Mouse (Mus musculus) forebrain, embryonic 13.5 days (tissue): ENCODE results near the gene Zfp185. TPM values are rescaled to one million over a fixed set of nuclear protein-coding genes. Genes with fewer than 3 reads are reported as not detected.

Experiments used
- ATAC-seq: fragments of 200-750 bp; cut with Nextera tagmentation; 2 replicates; pipeline ENCODE4 v1.8.0; 2017
- H3K27ac ChIP-seq: fragments of 300-500 bp; sonication (generic); 2 replicates; pipeline ENCODE4 v1.5.1; 2015; ENCODE audit warnings: inconsistent platforms, mild to moderate bottlenecking, moderate library complexity
- H3K27me3 ChIP-seq: fragments of 300-500 bp; sonication (generic); 2 replicates; pipeline ENCODE4 v1.6.1; 2015; ENCODE audit warnings: mild to moderate bottlenecking, inconsistent platforms
- H3K36me3 ChIP-seq: fragments of 300-500 bp; sonication (generic); 2 replicates; pipeline ENCODE4 v1.6.1; 2015; ENCODE audit warnings: mild to moderate bottlenecking, inconsistent platforms; ENCODE audit not compliant: poor library complexity, severe bottlenecking
- H3K4me1 ChIP-seq: fragments of 300-500 bp; sonication (generic); 2 replicates; pipeline ENCODE4 v1.6.1; 2015; ENCODE audit warnings: inconsistent platforms
- H3K4me2 ChIP-seq: fragments of 300-500 bp; sonication (generic); 2 replicates; pipeline ENCODE4 v1.6.1; 2015; ENCODE audit warnings: inconsistent platforms, mild to moderate bottlenecking, moderate library complexity
- H3K4me3 ChIP-seq: fragments of 300-500 bp; sonication (generic); 2 replicates; pipeline ENCODE4 v1.5.1; 2015; ENCODE audit warnings: mild to moderate bottlenecking, inconsistent platforms
- H3K9ac ChIP-seq: fragments of 300-500 bp; sonication (generic); 2 replicates; pipeline ENCODE4 v1.6.1; 2015; ENCODE audit warnings: mild to moderate bottlenecking, inconsistent platforms
- H3K9me3 ChIP-seq: fragments of 300-500 bp; sonication (generic); replicated peaks from 2 replicates; pipeline ENCODE4 v1.6.1; 2016; ENCODE audit warnings: inconsistent platforms
- WGBS: fragments of 180-500 bp; shearing (Covaris S2); methylation state at CpG from one replicate; pipeline ENCODE4 v1.1.7; 2015; 5-methylcytosine and 5-hydroxymethylcytosine counted together
- polyA plus RNA-seq: library from polyadenylated mRNA; unstranded; fragments of >200 nt; fragmentation: Nextera tagmentation; extraction: Ambion mirVana; gene quantifications from 2 replicates; pipeline ENCODE4 v1.2.1, GENCODE M21; 2015

Zfp185 gene
- 0.67 and 0.86 TPM in 2 replicates for polyA plus RNA-seq

GRCm38 (mm10) chrX:72986841-72987519 lies at the start of gene Zfp185:
TSS of gene Zfp185 (plus strand) at chrX:72987339.
- Histone ChIP-seq H3K9me3 (no peaks in the 10 kb centered on the region), H3K4me3 (peak within 1 kb of the TSS; percentile 39), H3K9ac (0 out of 2 replicates have a peak within 1 kb of the TSS, but pooled peaks have one; percentile 34), H3K27ac (no peak within 1 kb of the TSS), H3K4me2 (peak within 1 kb of the TSS; percentile 65), H3K4me1 (no peaks in the 10 kb centered on the region), H3K36me3 (no peaks in the 10 kb centered on the region), H3K27me3 (peaks cover 5% of the 10 kb centered on the region; the same call in 1 of the 2 replicates)
- ATAC-seq, result peak; percentile 77; the same call in 1 of the 2 replicates
- 30% methylated on average over 23 of the region's 45 CpGs for WGBS

- Histone ChIP-seq H3K36me3 (peaks cover 58% of the 10 kb centered on the region), H3K4me3 (no peak overlapping the region), H3K9me3 (no peaks in the 10 kb centered on the region), H3K9ac (no peak overlapping the region), H3K4me1 (no peaks in the 10 kb centered on the region), H3K27me3 (no peaks in the 10 kb centered on the region), H3K4me2 (no peak overlapping the region), H3K27ac (no peak overlapping the region)
- ATAC-seq, result no peak
- 72% methylated on average over 4 of the region's 4 CpGs for WGBS
These were observed 33.7 kb upstream of the Zfp185 start for GRCm38 (mm10) chrX:72953464-72953863.

GRCm38 (mm10) chrX:72956486-72956885 lies 30.7 kb upstream of the Zfp185 start:
- no peaks in the 10 kb centered on the region for H3K27me3 ChIP-seq
- H3K27ac ChIP-seq, result no peak overlapping the region
- no peak for ATAC-seq
- H3K4me2 ChIP-seq, result no peak overlapping the region
- no peak overlapping the region for H3K9ac ChIP-seq
- H3K4me3 ChIP-seq, result no peak overlapping the region
- H3K36me3 ChIP-seq, result peaks cover 50% of the 10 kb centered on the region
- no peaks in the 10 kb centered on the region for H3K9me3 ChIP-seq
- WGBS, result 87% methylated on average over 4 of the region's 4 CpGs
- H3K4me1 ChIP-seq, result no peaks in the 10 kb centered on the region

GRCm38 (mm10) chrX:72960431-72960830 lies 26.7 kb upstream of the Zfp185 start:
- Histone ChIP-seq H3K9ac (no peak overlapping the region), H3K36me3 (peaks cover 31% of the 10 kb centered on the region), H3K27me3 (no peaks in the 10 kb centered on the region), H3K4me3 (no peak overlapping the region), H3K27ac (no peak overlapping the region), H3K4me2 (no peak overlapping the region), H3K9me3 (no peaks in the 10 kb centered on the region), H3K4me1 (no peaks in the 10 kb centered on the region)
- 83% methylated on average over 4 of the region's 4 CpGs for WGBS
- ATAC-seq, result no peak

GRCm38 (mm10) chrX:72961511-72961910 lies 25.6 kb upstream of the Zfp185 start:
- no peaks in the 10 kb centered on the region for H3K9me3 ChIP-seq
- H3K27me3 ChIP-seq, result no peaks in the 10 kb centered on the region
- no peak overlapping the region for H3K4me2 ChIP-seq
- H3K27ac ChIP-seq, result no peak overlapping the region
- peaks cover 25% of the 10 kb centered on the region for H3K36me3 ChIP-seq
- no peak overlapping the region for H3K4me3 ChIP-seq
- WGBS, result 74% methylated on average over 3 of the region's 3 CpGs
- ATAC-seq, result no peak
- no peak overlapping the region for H3K9ac ChIP-seq
- H3K4me1 ChIP-seq, result no peaks in the 10 kb centered on the region

GRCm38 (mm10) chrX:72962743-72963142 lies 24.4 kb upstream of the Zfp185 start:
- Histone ChIP-seq H3K4me1 (no peaks in the 10 kb centered on the region), H3K9ac (no peak overlapping the region), H3K4me3 (no peak overlapping the region), H3K27ac (no peak overlapping the region), H3K9me3 (no peaks in the 10 kb centered on the region), H3K4me2 (no peak overlapping the region), H3K27me3 (no peaks in the 10 kb centered on the region), H3K36me3 (peaks cover 18% of the 10 kb centered on the region)
- no peak for ATAC-seq
- WGBS, result 76% methylated on average over 3 of the region's 3 CpGs

- Histone ChIP-seq H3K4me1 (no peaks in the 10 kb centered on the region), H3K4me2 (no peak overlapping the region), H3K36me3 (no peaks in the 10 kb centered on the region), H3K27me3 (peaks cover 5% of the 10 kb centered on the region; the same call in 1 of the 2 replicates), H3K4me3 (no peak overlapping the region), H3K9me3 (no peaks in the 10 kb centered on the region), H3K9ac (no peak overlapping the region), H3K27ac (no peak overlapping the region)
- ATAC-seq, result no peak
- WGBS, result 58% methylated on average over 6 of the region's 6 CpGs
These were observed 4.3 kb upstream of the Zfp185 start for GRCm38 (mm10) chrX:72982831-72983230.

GRCm38 (mm10) chrX:72985607-72986006 lies 1.5 kb upstream of the Zfp185 start:
- no peak for ATAC-seq
- Histone ChIP-seq H3K9me3 (no peaks in the 10 kb centered on the region), H3K4me2 (no peak overlapping the region), H3K4me1 (no peaks in the 10 kb centered on the region), H3K9ac (no peak overlapping the region), H3K4me3 (no peak overlapping the region), H3K27me3 (peaks cover 5% of the 10 kb centered on the region; the same call in 1 of the 2 replicates), H3K27ac (no peak overlapping the region), H3K36me3 (no peaks in the 10 kb centered on the region)
- 77% methylated on average over 2 of the region's 2 CpGs for WGBS

GRCm38 (mm10) chrX:72987520-72987905 lies 374 bp downstream of the Zfp185 start:
- WGBS, result 28% methylated on average over 14 of the region's 14 CpGs
- H3K9ac ChIP-seq, result 0 out of 2 replicates have a peak overlapping the region, but pooled peaks have one; percentile 34
- H3K27ac ChIP-seq, result no peak overlapping the region
- peak overlapping the region; percentile 65 for H3K4me2 ChIP-seq
- H3K4me1 ChIP-seq, result no peaks in the 10 kb centered on the region
- H3K9me3 ChIP-seq, result no peaks in the 10 kb centered on the region
- no peaks in the 10 kb centered on the region for H3K36me3 ChIP-seq
- no peak for ATAC-seq
- peaks cover 5% of the 10 kb centered on the region; the same call in 1 of the 2 replicates for H3K27me3 ChIP-seq
- H3K4me3 ChIP-seq, result peak overlapping the region; percentile 39

- Histone ChIP-seq H3K36me3 (no peaks in the 10 kb centered on the region), H3K4me3 (no peak overlapping the region), H3K27me3 (peaks cover 5% of the 10 kb centered on the region; the same call in 1 of the 2 replicates), H3K27ac (no peak overlapping the region), H3K9ac (no peak overlapping the region), H3K9me3 (no peaks in the 10 kb centered on the region), H3K4me1 (no peaks in the 10 kb centered on the region), H3K4me2 (no peak overlapping the region)
- 86% methylated on average over 3 of the region's 3 CpGs for WGBS
- no peak for ATAC-seq
These were observed 1.3 kb downstream of the Zfp185 start for GRCm38 (mm10) chrX:72988431-72988830.

- WGBS, result 80% methylated on average over 3 of the region's 3 CpGs
- Histone ChIP-seq H3K9ac (no peak overlapping the region), H3K27me3 (peaks cover 5% of the 10 kb centered on the region; the same call in 1 of the 2 replicates), H3K9me3 (no peaks in the 10 kb centered on the region), H3K4me2 (no peak overlapping the region), H3K4me1 (no peaks in the 10 kb centered on the region), H3K27ac (no peak overlapping the region), H3K4me3 (no peak overlapping the region), H3K36me3 (no peaks in the 10 kb centered on the region)
- ATAC-seq, result no peak
These were observed 3.4 kb downstream of the Zfp185 start for GRCm38 (mm10) chrX:72990581-72990980.

GRCm38 (mm10) chrX:72992291-72992919 lies 5.3 kb downstream of the Zfp185 start:
- Histone ChIP-seq H3K4me2 (no peak overlapping the region), H3K36me3 (no peaks in the 10 kb centered on the region), H3K4me1 (no peaks in the 10 kb centered on the region), H3K9me3 (no peaks in the 10 kb centered on the region), H3K4me3 (no peak overlapping the region), H3K27ac (no peak overlapping the region), H3K9ac (no peak overlapping the region), H3K27me3 (no peaks in the 10 kb centered on the region)
- ATAC-seq, result no peak
- 57% methylated on average over 5 of the region's 5 CpGs for WGBS
